Mouse (Mus musculus) forebrain, embryonic 12.5 days (tissue): ENCODE data around the gene Irgc1. TPM values are rescaled to one million over a fixed set of nuclear protein-coding genes. Genes with fewer than 3 reads are reported as not detected.

Source experiments
- ATAC-seq: fragments of 200-750 bp; cut with Nextera tagmentation; 2 replicates; pipeline ENCODE4 v1.8.0; 2017; ENCODE audit warnings: moderate TSS enrichment; ENCODE audit not compliant: low FRiP score
- H3K27ac ChIP-seq: fragments of 300-500 bp; sonication (generic); 2 replicates; pipeline ENCODE4 v1.5.1; 2016; ENCODE audit warnings: mild to moderate bottlenecking
- H3K27me3 ChIP-seq: fragments of 300-500 bp; sonication (generic); 2 replicates; pipeline ENCODE4 v1.6.1; 2016; ENCODE audit warnings: mild to moderate bottlenecking
- H3K36me3 ChIP-seq: fragments of 300-500 bp; sonication (generic); replicated peaks from 2 replicates; pipeline ENCODE4 v1.6.1; 2016; ENCODE audit warnings: mild to moderate bottlenecking
- H3K4me1 ChIP-seq: fragments of 300-500 bp; sonication (generic); 2 replicates; pipeline ENCODE4 v1.6.1; 2016
- H3K4me2 ChIP-seq: fragments of 300-500 bp; sonication (generic); 2 replicates; pipeline ENCODE4 v1.6.1; 2016; ENCODE audit warnings: mild to moderate bottlenecking, moderate library complexity
- H3K4me3 ChIP-seq: fragments of 300-500 bp; sonication (generic); replicated peaks from 2 replicates; pipeline ENCODE4 v1.5.1; 2016; ENCODE audit warnings: mild to moderate bottlenecking
- H3K9ac ChIP-seq: fragments of 300-500 bp; sonication (generic); 2 replicates; pipeline ENCODE4 v1.6.1; 2016; ENCODE audit warnings: mild to moderate bottlenecking
- H3K9me3 ChIP-seq: fragments of 300-500 bp; sonication (generic); 2 replicates; pipeline ENCODE4 v1.6.1; 2016
- WGBS: fragments of 180-500 bp; shearing (Covaris S2); methylation state at CpG from one replicate; pipeline ENCODE4 v1.1.7; 2016; 5-methylcytosine and 5-hydroxymethylcytosine counted together
- polyA plus RNA-seq: library from polyadenylated mRNA; unstranded; fragments of >200 nt; fragmentation: Nextera tagmentation; extraction: Ambion mirVana; gene quantifications from 2 replicates; pipeline ENCODE4 v1.2.1, GENCODE M21; 2016

Irgc1 gene
- polyA plus RNA-seq, 1 experiment from 2014 or later = not detected

- 0 out of 2 replicates have a peak, but pooled peaks cover 3% of the 10 kb centered on the region for H3K27me3 ChIP-seq
- no peaks in the 10 kb centered on the region for H3K4me1 ChIP-seq
- no peak for ATAC-seq
- no peak overlapping the region for H3K27ac ChIP-seq
- WGBS = 64% methylated on average over 14 of the region's 14 CpGs
- H3K9ac ChIP-seq = no peak overlapping the region
- no peak overlapping the region for H3K4me3 ChIP-seq
- H3K36me3 ChIP-seq = no peaks in the 10 kb centered on the region
- no peak overlapping the region for H3K4me2 ChIP-seq
- H3K9me3 ChIP-seq = no peaks in the 10 kb centered on the region
Measured at GRCm38 (mm10) chr7:24448782-24449517, 3.1 kb downstream of the Irgc1 start.

- no peak overlapping the region for H3K4me2 ChIP-seq
- WGBS = 79% methylated on average over 7 of the region's 7 CpGs
- no peak for ATAC-seq
- no peak overlapping the region for H3K27ac ChIP-seq
- H3K4me3 ChIP-seq = no peak overlapping the region
- no peaks in the 10 kb centered on the region for H3K9me3 ChIP-seq
- no peak overlapping the region for H3K9ac ChIP-seq
- H3K27me3 ChIP-seq = 0 out of 2 replicates have a peak, but pooled peaks cover 3% of the 10 kb centered on the region
- no peaks in the 10 kb centered on the region for H3K36me3 ChIP-seq
- H3K4me1 ChIP-seq = no peaks in the 10 kb centered on the region
Measured at GRCm38 (mm10) chr7:24446697-24447340, 5.3 kb downstream of the Irgc1 start.

- Histone ChIP-seq H3K4me2 (no peak overlapping the region), H3K9ac (no peak overlapping the region), H3K36me3 (no peaks in the 10 kb centered on the region), H3K4me3 (no peak overlapping the region), H3K27me3 (0 out of 2 replicates have a peak, but pooled peaks cover 3% of the 10 kb centered on the region), H3K4me1 (no peaks in the 10 kb centered on the region), H3K27ac (no peak overlapping the region), H3K9me3 (no peaks in the 10 kb centered on the region)
- WGBS = 91% methylated on average over 9 of the region's 9 CpGs
- ATAC-seq = no peak
Measured at GRCm38 (mm10) chr7:24445266-24445926, 6.7 kb downstream of the Irgc1 start.

GRCm38 (mm10) chr7:24442313-24442712 is 9.8 kb downstream of the Irgc1 start:
- no peak for ATAC-seq
- no peaks in the 10 kb centered on the region for H3K27me3 ChIP-seq
- no peak overlapping the region for H3K27ac ChIP-seq
- H3K4me3 ChIP-seq = no peak overlapping the region
- WGBS = 81% methylated on average over 8 of the region's 8 CpGs
- H3K36me3 ChIP-seq = no peaks in the 10 kb centered on the region
- H3K4me1 ChIP-seq = no peaks in the 10 kb centered on the region
- no peaks in the 10 kb centered on the region for H3K9me3 ChIP-seq
- no peak overlapping the region for H3K9ac ChIP-seq
- no peak overlapping the region for H3K4me2 ChIP-seq

- Histone ChIP-seq H3K36me3 (no peaks in the 10 kb centered on the region), H3K4me3 (no peak overlapping the region), H3K4me2 (no peak overlapping the region), H3K27ac (no peak overlapping the region), H3K9ac (no peak overlapping the region), H3K27me3 (no peaks in the 10 kb centered on the region), H3K9me3 (no peaks in the 10 kb centered on the region), H3K4me1 (no peaks in the 10 kb centered on the region)
- ATAC-seq = no peak
- WGBS = 17% methylated on average over 1 of the region's 1 CpGs
Measured at GRCm38 (mm10) chr7:24441785-24442184, 10.3 kb downstream of the Irgc1 start.

- no peak overlapping the region for H3K4me2 ChIP-seq
- H3K4me3 ChIP-seq = no peak overlapping the region
- 84% methylated on average over 7 of the region's 7 CpGs for WGBS
- ATAC-seq = no peak
- H3K27ac ChIP-seq = no peak overlapping the region
- no peak overlapping the region for H3K9ac ChIP-seq
- H3K27me3 ChIP-seq = no peaks in the 10 kb centered on the region
- no peaks in the 10 kb centered on the region for H3K4me1 ChIP-seq
- H3K9me3 ChIP-seq = no peaks in the 10 kb centered on the region
- no peaks in the 10 kb centered on the region for H3K36me3 ChIP-seq
Measured at GRCm38 (mm10) chr7:24439891-24440290, 12.2 kb downstream of the Irgc1 start.

GRCm38 (mm10) chr7:24439191-24439590 is 12.9 kb downstream of the Irgc1 start:
- H3K36me3 ChIP-seq = no peaks in the 10 kb centered on the region
- no peaks in the 10 kb centered on the region for H3K27me3 ChIP-seq
- H3K4me2 ChIP-seq = no peak overlapping the region
- no peak overlapping the region for H3K27ac ChIP-seq
- no peak overlapping the region for H3K4me3 ChIP-seq
- H3K4me1 ChIP-seq = no peaks in the 10 kb centered on the region
- no peak for ATAC-seq
- H3K9me3 ChIP-seq = no peaks in the 10 kb centered on the region
- WGBS = 83% methylated on average over 6 of the region's 6 CpGs
- H3K9ac ChIP-seq = no peak overlapping the region

GRCm38 (mm10) chr7:24437981-24438380 is 14.1 kb downstream of the Irgc1 start:
- H3K9ac ChIP-seq = no peak overlapping the region
- H3K4me3 ChIP-seq = no peak overlapping the region
- ATAC-seq = no peak
- no peak overlapping the region for H3K27ac ChIP-seq
- H3K36me3 ChIP-seq = no peaks in the 10 kb centered on the region
- WGBS = 82% methylated on average over 10 of the region's 10 CpGs
- no peaks in the 10 kb centered on the region for H3K4me1 ChIP-seq
- no peak overlapping the region for H3K4me2 ChIP-seq
- H3K27me3 ChIP-seq = peaks cover 2% of the 10 kb centered on the region; the same call in 1 of the 2 replicates
- 0 out of 2 replicates have a peak, but pooled peaks cover 2% of the 10 kb centered on the region for H3K9me3 ChIP-seq

GRCm38 (mm10) chr7:24435305-24435704 is 16.8 kb downstream of the Irgc1 start:
- Histone ChIP-seq H3K4me3 (no peak overlapping the region), H3K9ac (0 out of 2 replicates have a peak overlapping the region, but pooled peaks have one; percentile 7), H3K4me1 (no peaks in the 10 kb centered on the region), H3K36me3 (no peaks in the 10 kb centered on the region), H3K4me2 (no peak overlapping the region), H3K9me3 (0 out of 2 replicates have a peak, but pooled peaks cover 12% of the 10 kb centered on the region), H3K27ac (no peak overlapping the region), H3K27me3 (peaks cover 8% of the 10 kb centered on the region; the same call in 1 of the 2 replicates)
- no peak for ATAC-seq
- 76% methylated on average over 5 of the region's 5 CpGs for WGBS

- peaks cover 8% of the 10 kb centered on the region; the same call in 1 of the 2 replicates for H3K27me3 ChIP-seq
- ATAC-seq = no peak
- H3K9me3 ChIP-seq = 0 out of 2 replicates have a peak, but pooled peaks cover 12% of the 10 kb centered on the region
- WGBS = 81% methylated on average over 11 of the region's 11 CpGs
- no peaks in the 10 kb centered on the region for H3K4me1 ChIP-seq
- H3K4me3 ChIP-seq = no peak overlapping the region
- H3K9ac ChIP-seq = no peak overlapping the region
- H3K27ac ChIP-seq = no peak overlapping the region
- no peaks in the 10 kb centered on the region for H3K36me3 ChIP-seq
- H3K4me2 ChIP-seq = no peak overlapping the region
Measured at GRCm38 (mm10) chr7:24431713-24432112, 20.4 kb downstream of the Irgc1 start.

GRCm38 (mm10) chr7:24430551-24431345 is 21.3 kb downstream of the Irgc1 start:
- Histone ChIP-seq H3K27me3 (peaks cover 8% of the 10 kb centered on the region; the same call in 1 of the 2 replicates), H3K4me2 (no peak overlapping the region), H3K9ac (no peak overlapping the region), H3K36me3 (no peaks in the 10 kb centered on the region), H3K9me3 (0 out of 2 replicates have a peak, but pooled peaks cover 12% of the 10 kb centered on the region), H3K4me1 (no peaks in the 10 kb centered on the region), H3K4me3 (no peak overlapping the region), H3K27ac (no peak overlapping the region)
- 93% methylated on average over 15 of the region's 15 CpGs for WGBS
- ATAC-seq = no peak
